Mouse (Mus musculus) heart, postnatal 0 days (tissue): ENCODE results near the gene N4bp2l2.

Experiments
- CTCF ChIP-seq: IDR thresholded peaks from 2 replicates; pipeline ENCODE4 v1.5.1; 2016; ENCODE audit warnings: antibody characterized with exemption, control low read depth, low read depth
- EP300 ChIP-seq: IDR thresholded peaks from 2 replicates; pipeline ENCODE4 v1.6.1; 2016; ENCODE audit warnings: antibody characterized with exemption, low read depth

GRCm38 (mm10) chr5:150611136-150611535, 54.8 kb downstream of the N4bp2l2 start:
- TF ChIP-seq CTCF, result no peak
- TF ChIP-seq EP300, result no peak
